Mouse (Mus musculus) B cell, adult (primary cell): ENCODE measurements around the gene Bcan. TPM values are rescaled to one million over a fixed set of nuclear protein-coding genes. Genes with fewer than 3 reads are reported as not detected.

Experiments used
- total RNA-seq: library from RNA; stranded (reverse); gene quantifications from 4 replicates; pipeline ENCODE4 v1.2.4, GENCODE M21; 2023; ENCODE audit not compliant: inconsistent age

Gene Bcan
- total RNA-seq: not detected in 4 replicates

GRCm38 (mm10) chr3:88000181-88000580 lies at the start of gene Bcan:
Gene Bcan, minus strand, starts transcription at chr3:88000230.

GRCm38 (mm10) chr3:88042661-88043421 lies 42.8 kb upstream of the Bcan start, which contains the start of gene Gpatch4:
Gene Gpatch4, plus strand, starts transcription at chr3:88043108.

GRCm38 (mm10) chr3:88027434-88028186 lies 27.6 kb upstream of the Bcan start, which contains the start of gene Hapln2:
Gene Hapln2, minus strand, starts transcription at chr3:88027583.

GRCm38 (mm10) chr3:87970939-87971488 lies 29.0 kb downstream of the Bcan start, which contains the start of gene Nes:
Gene Nes, plus strand, starts transcription at chr3:87971078.

GRCm38 (mm10) chr3:87948378-87949265 lies 51.4 kb downstream of the Bcan start, which contains the start of gene Crabp2:
Gene Crabp2, plus strand, starts transcription at chr3:87948666.

Other genes starting within 250 kb of the Bcan start
- gene Ntrk1, start 205.1 kb downstream of the Bcan start, total RNA-seq: not detected in 4 replicates
- 0.09 TPM in 1 of 4 replicates, not detected in the others for gene Insrr, start 203.3 kb downstream of the Bcan start, total RNA-seq
- gene Pear1, start 175.9 kb downstream of the Bcan start, total RNA-seq: 16.6 to 23.2 TPM (median 22.4 TPM) in 4 replicates
- 27.4 to 31.3 TPM (median 29.4 TPM) in 4 replicates for gene Sh2d2a, start 153.5 kb downstream of the Bcan start, total RNA-seq
- 54.7 to 61.5 TPM (median 57.6 TPM) in 4 replicates for gene Prcc, start 114.6 kb downstream of the Bcan start, total RNA-seq
- 77.9 to 83.0 TPM (median 79.1 TPM) in 4 replicates for gene Hdgf, start 93.9 kb downstream of the Bcan start, total RNA-seq
- gene Mrpl24, start 80.7 kb downstream of the Bcan start, total RNA-seq: 126 to 163 TPM (median 139 TPM) in 4 replicates
- gene Isg20l2, start 69.9 kb downstream of the Bcan start, total RNA-seq: 64.0 to 71.6 TPM (median 66.1 TPM) in 4 replicates
- gene Rrnad1, start 69.5 kb downstream of the Bcan start, total RNA-seq: 29.4 to 38.4 TPM (median 34.5 TPM) in 4 replicates
- 0.78 to 2.5 TPM (median 1.4 TPM) in 4 replicates for gene Crabp2, start 51.6 kb downstream of the Bcan start, total RNA-seq
- not detected in 4 replicates for gene Nes, start 29.2 kb downstream of the Bcan start, total RNA-seq
- not detected in 4 replicates for gene Hapln2, start 27.4 kb upstream of the Bcan start, total RNA-seq
- 13.7 to 20.9 TPM (median 16.4 TPM) in 4 replicates for gene Gpatch4, start 42.9 kb upstream of the Bcan start, total RNA-seq
- 27.1 to 33.9 TPM (median 32.0 TPM) in 4 replicates for gene Naxe, start 58.3 kb upstream of the Bcan start, total RNA-seq
- not detected in 4 replicates for gene Ttc24, start 78.1 kb upstream of the Bcan start, total RNA-seq
- gene Iqgap3, start 81.7 kb upstream of the Bcan start, total RNA-seq: 0.42 to 1.5 TPM (median 0.56 TPM) in 4 replicates
- 342 to 418 TPM (median 405 TPM) in 4 replicates for gene Mef2d, start 142.1 kb upstream of the Bcan start, total RNA-seq